Mouse (Mus musculus) erythroblast, embryonic 14.5 days (primary cell): ENCODE data around the gene Ceacam9.

Experiments used
- GATA1 ChIP-seq: IDR thresholded peaks from 2 replicates; pipeline ENCODE4 v1.6.1; 2012; ENCODE audit warnings: low read length, inconsistent platforms, mixed read lengths
- TAL1 ChIP-seq: IDR thresholded peaks from 3 replicates; pipeline ENCODE4 v1.6.1; 2012; ENCODE audit warnings: low read length, inconsistent platforms, mixed read lengths

GRCm38 (mm10) chr7:16708244-16708643 is 13.5 kb upstream of the Ceacam9 start:
- TF ChIP-seq GATA1: no peak
- TF ChIP-seq TAL1: no peak
